Mouse (Mus musculus) layer of hippocampus, adult 9-10 months (tissue): Measurements from ENCODE around the gene Abcc6.
"Not testable (repeated sequence)": the region's sequence is repeated elsewhere in the genome, so short reads cannot be mapped to it uniquely, and the experiment has no call there.

Experiments
- DNase-seq: peaks from one replicate; pipeline ENCODE4 v3.0.0; 2022; ENCODE audit warnings: low spot score

Abcc6 gene

DNA sequence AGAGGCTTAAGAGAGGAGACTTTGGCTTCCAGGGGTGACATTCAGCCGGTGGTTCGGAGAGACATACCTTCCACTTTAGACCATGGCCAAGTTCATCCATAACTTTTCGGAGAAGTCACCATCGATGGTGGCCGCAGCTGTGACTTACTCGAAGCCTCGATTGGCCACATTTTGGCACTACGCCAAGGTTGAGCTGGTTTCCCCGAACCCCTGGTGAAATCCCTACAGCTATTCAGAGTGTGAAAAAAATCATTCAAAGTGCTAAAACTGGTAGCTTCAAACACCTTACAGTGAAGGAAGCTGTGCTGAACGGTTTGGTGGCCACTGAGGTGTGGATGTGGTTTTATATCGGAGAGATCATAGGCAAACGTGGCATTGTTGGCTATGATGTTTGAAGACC, 96.3 kb downstream of the Abcc6 start:
- DNase-seq, result not testable (repeated sequence)

DNA sequence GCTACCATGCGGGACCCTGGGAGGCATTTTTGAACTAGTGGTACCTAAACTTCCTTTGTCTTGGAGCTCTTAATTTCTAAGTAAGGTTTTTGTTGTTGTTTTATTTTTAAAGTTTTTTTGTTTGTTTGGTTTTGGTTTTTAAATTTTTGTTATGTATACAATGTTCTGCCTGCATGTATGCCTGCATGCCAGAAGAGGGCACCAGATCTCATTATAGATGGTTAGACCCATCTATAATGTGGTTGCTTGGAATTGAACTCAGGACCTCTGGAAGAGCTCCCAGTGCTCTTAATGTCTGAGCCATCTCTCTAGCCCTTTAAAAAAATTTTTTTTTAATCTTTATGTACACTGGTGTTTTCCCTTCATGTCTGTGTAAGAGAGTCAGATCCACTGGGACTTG, 100.4 kb downstream of the Abcc6 start:
- no peak for DNase-seq

DNA sequence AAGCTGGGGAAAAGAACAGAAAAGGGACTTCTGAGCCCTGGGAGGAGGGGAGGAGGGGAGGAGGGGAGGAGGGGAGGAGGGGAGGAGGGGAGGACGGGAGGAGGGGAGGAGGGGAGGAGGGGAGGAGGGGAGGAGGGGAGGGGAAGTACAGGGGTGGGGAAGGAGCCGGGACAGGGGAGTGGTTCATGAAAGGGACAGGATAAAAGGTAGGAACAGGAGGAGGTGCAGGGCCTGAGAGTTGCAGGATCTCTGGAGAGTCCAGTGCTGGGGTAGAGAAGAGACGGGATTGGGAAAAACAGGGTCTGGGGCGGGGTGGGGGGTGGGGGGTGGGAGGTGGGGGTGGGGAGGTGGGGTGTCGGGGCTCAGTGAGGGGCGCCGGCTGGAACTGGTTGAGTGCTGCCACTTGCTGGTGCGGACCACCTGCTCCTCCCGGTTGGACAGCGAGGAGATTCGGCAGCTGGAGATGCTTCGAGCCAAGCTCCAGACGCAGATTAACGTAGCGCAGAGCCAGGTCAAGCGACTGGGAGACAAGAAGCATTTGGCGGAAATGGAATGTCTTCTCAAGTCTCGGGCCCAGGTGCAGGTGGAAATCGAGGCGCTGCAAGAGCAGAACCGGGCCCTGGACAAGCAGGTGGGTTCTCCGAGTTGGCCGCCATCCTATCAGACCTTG, 101.3 kb downstream of the Abcc6 start:
- DNase-seq, result no peak

DNA sequence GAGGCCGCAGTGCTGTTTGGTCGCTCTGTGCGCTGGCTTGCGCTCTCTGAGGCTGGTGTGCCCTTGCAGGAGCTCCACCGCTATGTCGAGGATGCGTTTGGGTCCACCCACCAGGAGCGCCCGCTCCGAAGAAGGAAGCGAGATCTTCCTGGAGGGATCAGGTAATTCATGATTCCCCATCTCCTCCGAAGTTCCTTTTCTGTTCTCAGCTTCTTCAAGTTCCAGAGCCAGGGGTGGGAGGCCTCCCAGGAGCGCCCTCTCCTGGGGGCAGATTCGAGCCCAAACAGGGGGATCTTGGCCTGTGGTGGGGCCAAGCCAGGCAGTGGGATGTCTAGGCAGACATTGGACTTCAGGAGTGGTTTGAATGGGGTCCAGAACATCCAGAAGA, 105.7 kb downstream of the Abcc6 start:
- no peak for DNase-seq

DNA sequence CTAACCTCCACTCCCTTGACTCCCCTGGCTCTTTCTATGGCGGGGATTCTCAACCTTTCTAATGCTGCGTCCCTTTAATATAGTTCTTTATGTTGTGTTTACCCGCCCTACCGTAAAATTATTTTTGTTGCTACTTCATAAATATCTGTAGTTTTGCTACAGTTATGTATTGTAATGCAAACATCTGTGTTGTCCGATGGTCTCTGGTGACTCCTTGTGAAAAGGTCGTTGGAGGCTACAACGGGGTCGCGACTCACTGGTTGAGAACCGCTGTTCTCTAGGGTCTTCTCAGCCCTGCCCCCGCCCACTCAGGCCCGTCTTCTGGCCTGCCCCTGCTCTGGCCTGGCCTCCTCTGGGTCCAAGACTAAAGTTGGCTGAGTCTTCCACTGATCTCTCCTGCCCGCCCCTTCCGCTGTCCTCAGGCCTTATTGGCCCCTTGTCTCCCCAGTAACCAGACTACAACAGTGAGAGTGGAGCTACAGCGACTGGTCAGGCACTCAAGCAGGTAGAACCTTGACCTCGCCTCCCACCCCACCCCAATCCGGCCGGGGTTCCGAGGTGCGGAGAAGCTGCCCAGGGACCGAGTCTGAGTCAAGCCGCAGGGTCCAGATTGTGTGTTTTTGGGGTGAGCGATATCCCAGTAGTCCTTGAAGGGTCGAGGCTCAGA, 106.2 kb downstream of the Abcc6 start, which contains the start of gene Ccdc114:
TSS of gene Ccdc114 (plus strand) at position 311 of the 667 bp plus-strand sequence.
- no peak for DNase-seq

DNA sequence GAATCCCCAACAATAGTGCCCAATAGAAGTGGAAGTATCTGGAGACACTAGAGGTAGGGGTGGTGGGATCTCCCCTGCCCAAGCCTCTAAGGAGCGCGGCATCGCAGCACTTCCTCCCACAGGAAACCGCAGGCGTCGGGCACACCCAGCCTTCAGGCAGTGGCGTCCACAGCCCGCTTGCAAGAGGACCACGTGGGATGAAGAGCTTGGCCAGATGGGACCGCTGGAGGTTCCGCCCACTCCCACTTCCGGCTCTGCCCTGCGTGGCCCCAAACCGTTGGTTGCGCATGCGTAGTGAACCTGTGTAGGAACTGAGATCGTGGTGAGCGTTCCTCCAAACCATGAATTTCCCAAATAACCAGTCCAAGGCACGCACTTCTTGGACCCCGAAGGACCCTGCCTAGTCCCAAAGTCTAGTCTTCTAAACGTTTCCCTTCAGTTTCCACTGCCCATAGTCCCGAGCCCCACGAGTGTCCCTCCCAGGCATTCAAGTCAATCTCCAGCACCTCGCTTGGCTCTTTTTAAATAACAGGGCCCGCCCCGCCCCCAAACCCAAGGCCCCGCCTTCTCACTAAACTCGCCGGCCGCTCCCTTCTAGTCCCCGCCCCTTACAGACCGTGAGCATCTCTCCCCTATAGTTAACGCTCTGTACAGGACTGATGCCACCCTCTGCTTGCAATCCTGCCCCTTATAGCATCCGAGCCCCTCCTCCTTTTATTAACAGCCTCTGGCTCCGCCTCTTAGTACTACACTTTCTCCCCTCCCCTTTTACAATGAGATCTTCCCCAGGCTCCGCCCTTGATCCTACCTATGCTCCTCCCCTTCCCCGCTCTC, 107.0 kb downstream of the Abcc6 start:
- peak; percentile 93 for DNase-seq

DNA sequence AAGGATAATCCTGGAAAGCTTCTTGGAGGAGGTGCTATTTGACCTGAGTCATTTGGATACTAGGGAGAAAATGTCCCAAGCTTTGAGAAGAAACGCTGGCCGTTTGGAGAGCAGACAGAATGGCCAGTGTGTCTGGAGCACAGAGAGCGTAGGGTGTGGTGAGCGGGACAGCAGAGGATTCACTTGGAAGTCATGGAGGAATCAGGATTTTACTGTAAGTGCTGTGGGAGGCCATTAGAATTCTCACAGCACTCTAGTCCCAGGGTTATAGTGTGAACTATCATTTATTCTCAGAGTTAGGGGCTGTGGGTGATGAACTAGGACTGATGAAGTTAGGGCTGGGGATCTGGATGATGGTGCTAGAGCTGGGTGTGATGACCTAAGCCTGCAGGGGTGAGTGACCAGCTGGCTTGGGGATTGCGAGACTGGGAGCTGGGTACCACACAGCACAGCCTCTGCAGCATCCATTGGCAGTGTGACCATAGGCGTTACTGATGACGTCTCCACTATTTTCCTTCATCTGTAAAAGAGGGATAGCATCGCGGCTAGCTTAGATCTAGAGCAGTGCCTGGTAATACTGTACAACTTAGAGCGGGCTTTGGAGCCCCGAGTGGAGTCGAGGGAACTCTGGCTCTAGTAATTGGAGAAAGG, 108.0 kb downstream of the Abcc6 start:
- DNase-seq, result no peak

DNA sequence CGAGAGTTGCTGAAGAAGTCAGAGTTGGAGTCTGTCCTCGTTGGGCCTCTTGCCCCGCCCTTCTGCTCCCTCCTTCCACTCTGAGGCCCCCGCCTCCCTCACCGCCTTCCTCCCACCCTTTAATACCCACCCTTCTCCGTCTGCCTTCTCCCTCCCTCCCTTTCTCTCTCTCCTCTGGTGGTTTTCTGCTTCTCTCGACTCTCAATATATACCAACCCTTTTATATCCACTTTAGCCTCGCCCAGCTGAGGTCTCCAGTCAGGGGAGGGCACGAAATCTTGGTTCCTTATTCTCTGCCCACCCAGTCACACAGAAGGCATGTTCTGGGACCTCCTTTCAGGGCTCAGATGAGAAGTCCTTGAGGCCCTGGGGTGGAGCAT, 108.9 kb downstream of the Abcc6 start, which contains the start of gene Emp3:
TSS of gene Emp3 (minus strand) at position 163 of the 380 bp plus-strand sequence.
- DNase-seq, result no peak

DNA sequence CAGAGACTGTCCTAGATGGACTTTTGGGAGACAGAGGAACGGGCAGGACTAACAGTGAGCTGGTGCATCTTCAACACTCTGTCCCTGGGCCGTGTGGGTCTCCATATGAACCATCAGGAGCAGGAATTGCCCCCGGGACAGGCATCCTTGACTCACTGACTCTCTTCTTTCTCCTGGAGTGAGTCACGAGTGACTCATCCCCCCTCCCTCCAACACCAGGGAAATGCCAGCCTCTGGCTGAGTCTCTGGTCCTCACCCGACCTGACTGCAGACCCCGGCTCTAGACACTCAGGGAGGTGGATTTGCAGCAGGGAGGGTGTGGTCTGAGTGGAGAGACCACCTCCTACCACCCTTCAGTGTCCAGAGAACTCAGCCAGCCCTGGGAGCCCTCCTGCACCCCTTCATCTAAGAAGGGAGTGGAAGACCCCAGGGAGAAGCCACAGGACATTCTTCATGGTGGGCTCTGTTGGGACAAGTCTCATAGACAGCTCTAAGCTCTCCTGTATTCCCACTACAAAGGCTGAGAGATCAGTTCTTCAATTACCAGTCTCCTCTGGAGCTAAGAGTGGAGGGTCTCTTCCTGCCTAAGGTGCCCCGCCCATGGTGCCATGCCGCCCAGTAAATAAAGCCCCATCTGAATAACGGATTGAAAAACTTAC, 109.4 kb downstream of the Abcc6 start:
- no peak for DNase-seq

DNA sequence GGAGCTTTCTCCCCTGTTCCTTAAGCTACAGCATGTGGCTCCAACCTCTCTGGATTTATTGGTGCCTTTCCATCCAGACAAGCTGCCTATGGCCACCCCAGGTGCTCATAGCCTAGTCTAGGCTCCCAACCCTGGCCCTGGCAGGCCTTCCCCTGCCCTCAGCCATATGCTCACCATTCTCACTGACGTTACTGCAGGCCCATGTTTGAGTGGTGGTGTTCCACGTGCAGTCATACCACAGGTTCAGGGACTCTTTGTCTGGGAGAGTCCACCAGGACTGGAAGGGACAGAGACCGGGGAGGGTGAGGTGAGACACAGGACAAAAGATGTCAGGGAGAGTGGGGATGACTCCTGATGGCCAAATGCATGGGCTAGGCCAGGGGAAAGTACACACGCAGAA, 110.3 kb downstream of the Abcc6 start:
- DNase-seq, result no peak

DNA sequence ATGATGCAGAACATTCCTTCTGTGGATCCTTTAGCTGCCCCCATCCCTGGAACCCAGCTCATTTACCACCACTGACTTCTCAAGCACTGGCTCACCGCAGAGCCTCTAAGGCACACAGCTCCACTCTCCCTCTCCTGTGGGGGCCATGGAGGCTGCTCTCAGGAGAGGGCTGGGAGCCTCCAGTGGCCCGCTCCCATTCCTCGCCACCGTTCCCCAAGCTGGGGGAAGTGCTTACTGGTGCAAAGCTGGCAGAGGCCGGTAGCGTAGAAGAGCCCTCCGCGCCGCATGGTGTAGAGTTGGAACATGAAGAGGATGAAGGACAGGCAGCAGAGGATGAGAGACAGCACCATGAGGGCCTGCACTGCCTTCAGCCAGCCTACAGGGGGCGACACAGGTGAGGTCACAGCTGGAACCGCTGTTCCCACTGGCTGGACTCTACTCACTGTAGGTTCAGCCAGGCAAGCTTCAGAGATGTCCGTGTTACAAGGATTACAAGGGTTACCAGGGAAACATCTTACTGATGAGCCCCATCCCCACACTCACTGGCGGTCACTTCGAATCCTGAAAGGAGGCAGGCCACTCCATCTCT, 110.9 kb downstream of the Abcc6 start:
- DNase-seq, result no peak

DNA sequence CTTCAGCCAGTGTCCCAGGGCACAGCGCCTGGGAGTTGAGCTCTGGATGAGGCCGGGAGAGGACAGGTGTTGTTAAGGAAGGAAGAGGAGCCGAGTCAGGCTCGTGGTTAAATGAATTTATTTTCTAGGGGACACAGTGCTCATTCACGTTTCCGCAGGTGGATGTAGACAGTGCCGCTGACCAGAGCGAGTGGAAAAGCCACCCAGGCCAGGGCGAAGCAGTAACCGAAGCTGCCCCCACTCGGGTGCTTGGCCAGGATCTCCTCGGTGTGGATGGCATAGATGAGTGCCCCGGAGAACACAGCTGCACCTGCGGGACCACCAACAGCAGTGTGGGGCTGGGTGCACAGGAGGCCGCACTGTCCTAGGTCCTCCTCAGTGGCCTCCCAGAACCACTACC, 112.2 kb downstream of the Abcc6 start:
- no peak for DNase-seq
